Mouse (Mus musculus): ENCODE data around the gene Zfp106. TPM values are rescaled to one million over a fixed set of nuclear protein-coding genes. Genes with fewer than 3 reads are reported as not detected.

Zfp106 gene
- 10 to 100 TPM in 1 of 2 experiments, 1 to 10 TPM in 1; 2.2 to 19.0 TPM for polyA plus RNA-seq (2012; fragmentation: generic; extraction: Trizol)

GRCm38 (mm10) chr2:120563235-120563990 lies at the start of gene Zfp106:
TSS of gene Zfp106 (minus strand) at chr2:120563843.

GRCm38 (mm10) chr2:120608830-120609723 lies 45.4 kb upstream of the Zfp106 start, which contains the start of the genes Haus2 and Lrrc57:
TSS of gene Haus2 (plus strand) at chr2:120609383.
TSS of gene Lrrc57 (minus strand) at chr2:120609520.

DNA sequence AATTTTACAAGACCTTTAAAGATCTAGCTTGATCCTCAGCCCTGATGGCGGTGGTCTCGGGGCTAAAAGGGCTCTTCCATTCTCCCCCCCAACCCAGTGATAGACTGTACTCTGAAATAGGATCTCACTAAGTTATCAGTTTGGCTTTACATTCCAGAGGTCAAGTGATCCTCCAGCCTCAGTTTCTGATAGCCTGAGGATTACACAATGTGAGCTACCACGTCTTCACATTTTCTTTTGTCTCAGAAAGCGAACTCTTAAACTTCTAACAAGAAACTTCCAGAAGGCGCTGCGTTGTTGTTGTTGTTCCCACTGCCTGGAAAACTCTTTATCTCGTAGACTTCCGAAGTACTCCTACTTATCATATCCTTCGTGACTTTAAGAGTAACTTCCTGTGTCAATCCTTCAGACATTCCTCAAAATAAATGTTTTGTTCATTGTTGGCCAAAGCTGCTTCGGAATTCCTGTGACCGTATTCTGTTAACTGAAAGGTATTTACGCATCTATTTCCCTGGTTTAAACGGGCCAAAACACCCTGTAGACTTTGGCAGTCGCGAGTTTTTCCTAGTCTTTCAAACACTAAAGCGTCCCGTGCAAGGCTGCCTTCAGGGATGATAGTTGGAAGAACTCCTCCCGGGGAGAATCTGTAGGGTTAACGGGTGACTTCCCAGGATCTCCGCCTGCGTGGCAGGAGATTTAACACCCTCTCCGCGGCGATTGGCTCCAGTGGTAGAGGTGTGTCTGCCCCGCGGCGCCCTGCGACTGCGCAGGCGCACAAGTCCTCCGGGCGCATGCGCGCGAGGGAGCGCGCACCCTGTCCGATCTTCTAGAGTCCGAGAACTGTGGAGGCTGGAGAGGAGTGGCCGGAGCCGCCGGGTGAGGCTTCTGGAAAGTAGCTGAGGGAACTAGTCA lies 3.5 kb upstream of the Zfp106 start, which contains the start of gene Snap23:
Snap23 (plus strand) TSS at position 786 of the 912 bp plus-strand sequence.

Other genes with a start within 250 kb of the Zfp106 start
- gene Pla2g4f, start 249.7 kb downstream of the Zfp106 start, polyA plus RNA-seq (2012; fragmentation: generic; extraction: Trizol), result under 1 TPM in 1 of 2 experiments, not detected in 1; 0.01 TPM
- 10 to 100 TPM in 1 of 2 experiments, 1 to 10 TPM in 1; 1.4 to 11.8 TPM for gene Vps39, start 210.7 kb downstream of the Zfp106 start, polyA plus RNA-seq (2012; fragmentation: generic; extraction: Trizol)
- gene Ganc, start 159.9 kb downstream of the Zfp106 start, polyA plus RNA-seq (2012; fragmentation: generic; extraction: Trizol), result 10 to 100 TPM in 1 of 2 experiments, under 1 TPM in 1; 0.36 to 10.3 TPM
- gene Tmem87a, start 159.7 kb downstream of the Zfp106 start, polyA plus RNA-seq (2012; fragmentation: generic; extraction: Trizol), result 1 to 10 TPM in 1 of 2 experiments, under 1 TPM in 1; 0.26 to 8.1 TPM
- under 1 TPM in 1 of 2 experiments, not detected in 1; 0.37 TPM for gene Capn3, start 107.8 kb downstream of the Zfp106 start, polyA plus RNA-seq (2012; fragmentation: generic; extraction: Trizol)
- 1 to 10 TPM in 1 of 2 experiments, under 1 TPM in 1; 0.66 to 8.3 TPM for gene Snap23, start 3.8 kb upstream of the Zfp106 start, polyA plus RNA-seq (2012; fragmentation: generic; extraction: Trizol)
- 1 to 10 TPM in 1 of 2 experiments, under 1 TPM in 1; 0.37 to 1.9 TPM for gene Haus2, start 45.5 kb upstream of the Zfp106 start, polyA plus RNA-seq (2012; fragmentation: generic; extraction: Trizol)
- 1 to 10 TPM in 1 of 2 experiments, under 1 TPM in 1; 0.56 to 3.3 TPM for gene Lrrc57, start 45.7 kb upstream of the Zfp106 start, polyA plus RNA-seq (2012; fragmentation: generic; extraction: Trizol)
- gene Stard9, start 65.3 kb upstream of the Zfp106 start, polyA plus RNA-seq (2012; fragmentation: generic; extraction: Trizol), result 1 to 10 TPM in 1 of 2 experiments, under 1 TPM in 1; 0.27 to 4.8 TPM

All from C3H10T1/2 (cell line).